Mouse (Mus musculus) megakaryocyte progenitor cell, adult 5-6 weeks (primary cell): Measurements from ENCODE around the gene Slc1a2. TPM values are rescaled to one million over a fixed set of nuclear protein-coding genes. Genes with fewer than 3 reads are reported as not detected.

Experiments
- ATAC-seq: replicated peaks from 2 replicates; pipeline ENCODE4 v1.8.0; 2016; ENCODE audit warnings: mild to moderate bottlenecking, moderate TSS enrichment, inconsistent platforms; ENCODE audit not compliant: poor library complexity
- total RNA-seq, 2 experiments: library from RNA; stranded (forward) in 1 of 2; stranded (reverse) in 1 of 2; fragments of 157-497, 149-512 nt in 1 of 2; fragments of 200-1000 nt in 1 of 2; gene quantifications; 2 replicates each; pipeline versions ENCODE4 v1.2.3 to v1.2.4; 2015 to 2017

Gene Slc1a2
- total RNA-seq, 2 experiments from 2014 or later = not detected

- no peak for ATAC-seq
Measured at GRCm38 (mm10) chr2:102663339-102663738, 4.9 kb downstream of the Slc1a2 start.

DNA sequence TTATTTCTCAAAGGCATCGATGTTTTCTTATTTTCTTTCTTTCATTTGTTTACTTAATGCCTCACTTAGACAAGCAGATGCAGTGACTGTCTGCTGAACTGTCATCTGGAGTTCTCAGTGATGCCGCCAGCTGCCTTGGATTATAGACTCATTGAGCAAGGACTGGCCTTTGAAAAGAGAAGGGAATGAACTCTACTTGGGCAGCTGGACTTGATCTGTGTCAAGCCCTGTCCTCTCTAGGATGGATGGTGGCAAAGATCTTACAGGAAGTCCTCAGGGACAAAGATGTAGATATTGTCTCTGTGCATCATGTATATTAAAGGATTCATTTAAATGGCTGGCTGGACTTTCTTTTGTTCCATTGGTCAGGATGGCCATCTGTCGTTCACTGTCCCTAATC is 5.4 kb downstream of the Slc1a2 start:
- no peak for ATAC-seq

DNA sequence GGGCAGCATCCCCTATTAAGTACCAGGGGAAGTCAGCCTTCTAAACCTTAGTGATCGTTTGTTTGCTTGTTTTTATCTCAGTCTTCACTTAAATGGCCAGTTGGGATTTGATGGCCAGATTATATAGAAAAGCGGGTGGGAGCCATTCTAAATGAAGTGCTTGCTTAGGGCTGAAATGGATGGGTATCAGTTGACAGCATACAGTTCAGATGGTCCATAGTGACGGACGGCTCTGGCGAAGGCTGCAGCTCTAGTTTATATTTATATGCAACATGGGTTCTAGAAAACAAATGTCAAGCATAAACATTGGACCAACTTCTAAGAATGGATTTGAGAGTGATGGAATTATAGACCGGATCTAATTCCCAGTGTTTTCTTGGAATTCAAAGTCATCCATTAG is 9.5 kb downstream of the Slc1a2 start:
- ATAC-seq = no peak

DNA sequence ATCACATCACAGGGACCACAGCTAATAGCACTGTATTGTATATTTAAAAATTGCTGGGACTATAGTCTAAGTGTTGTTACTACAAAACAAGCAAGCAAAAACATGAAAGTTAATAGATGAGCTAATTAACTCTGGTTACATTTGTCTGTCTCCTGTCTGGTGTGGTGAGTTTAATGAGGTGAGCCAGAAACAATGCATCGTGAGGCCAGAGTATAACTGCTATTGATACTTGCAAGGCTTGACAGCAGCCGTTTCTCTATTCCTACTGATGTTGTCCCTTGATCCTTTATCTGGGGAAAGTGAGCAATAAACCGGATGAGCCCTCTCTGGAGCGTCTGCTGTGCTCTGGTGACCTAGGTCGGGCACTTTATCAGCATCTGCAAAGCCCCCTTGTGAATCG is 11.1 kb downstream of the Slc1a2 start:
- ATAC-seq = no peak

DNA sequence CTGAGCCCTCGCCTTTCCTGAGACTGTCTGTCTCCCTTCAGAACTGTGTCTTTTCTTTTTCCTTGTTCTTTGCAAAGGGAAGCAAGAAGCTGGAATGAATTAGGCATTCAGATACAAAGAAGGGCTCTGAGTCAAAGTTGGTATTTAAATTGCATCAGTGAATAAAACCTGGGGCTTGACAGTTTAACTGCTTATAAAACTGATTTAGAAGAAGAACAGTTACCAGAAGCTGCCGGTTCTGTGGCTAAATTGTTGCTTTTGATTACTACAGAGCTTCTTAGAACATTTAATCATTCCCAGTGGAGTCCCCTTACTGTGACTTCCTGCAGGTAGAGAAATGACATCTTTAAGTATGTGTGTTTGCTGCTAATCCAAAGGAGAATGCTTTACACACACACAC is 16.1 kb downstream of the Slc1a2 start:
- no peak for ATAC-seq

DNA sequence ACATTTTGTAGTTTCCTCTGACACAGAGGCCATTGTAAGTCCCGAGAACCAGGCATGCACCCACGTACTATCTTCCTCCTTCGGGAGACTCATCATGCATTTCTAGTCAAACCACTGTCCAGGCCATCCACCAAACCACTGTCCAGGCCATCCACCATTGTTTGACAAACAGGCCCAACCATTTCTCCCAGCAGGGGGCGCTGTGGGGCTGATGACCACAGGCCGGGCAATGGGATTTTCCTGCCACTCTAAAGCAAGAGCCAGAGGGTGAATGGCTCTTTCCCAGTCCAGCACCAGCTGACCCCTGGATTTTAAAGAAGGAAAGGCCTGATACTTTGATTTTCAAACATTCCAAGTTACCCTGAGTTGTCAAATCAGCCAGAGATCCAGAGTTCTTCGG is 16.8 kb downstream of the Slc1a2 start:
- peak; percentile 69 for ATAC-seq

DNA sequence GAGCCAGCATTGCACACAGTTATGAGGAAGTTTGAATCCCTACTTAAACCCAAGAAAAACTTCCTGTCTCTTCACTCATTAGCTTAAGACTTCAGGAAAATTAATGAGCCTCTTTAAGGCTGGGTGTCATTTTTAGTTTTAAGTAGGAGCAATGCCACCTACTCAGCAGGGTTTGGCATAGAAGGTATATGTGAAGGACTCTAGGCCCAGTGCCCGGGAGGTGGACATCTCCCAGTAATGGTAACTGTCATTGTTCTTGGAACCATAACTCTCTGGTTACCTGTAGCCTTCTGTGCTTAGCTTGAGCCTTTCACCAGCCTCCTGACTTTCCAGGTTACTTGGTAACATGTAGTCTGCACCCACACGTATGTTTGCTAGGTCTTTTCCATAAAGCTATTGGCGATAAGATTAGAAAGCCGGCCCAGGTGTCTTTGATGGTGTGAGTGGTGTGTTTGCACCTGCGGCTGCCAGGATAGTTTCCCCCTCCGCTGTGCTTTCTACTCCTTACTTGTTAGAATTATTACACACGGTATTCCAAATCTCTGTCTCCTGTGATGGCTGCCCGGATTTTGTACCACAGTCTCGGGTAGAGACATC is 18.4 kb downstream of the Slc1a2 start:
- no peak for ATAC-seq

DNA sequence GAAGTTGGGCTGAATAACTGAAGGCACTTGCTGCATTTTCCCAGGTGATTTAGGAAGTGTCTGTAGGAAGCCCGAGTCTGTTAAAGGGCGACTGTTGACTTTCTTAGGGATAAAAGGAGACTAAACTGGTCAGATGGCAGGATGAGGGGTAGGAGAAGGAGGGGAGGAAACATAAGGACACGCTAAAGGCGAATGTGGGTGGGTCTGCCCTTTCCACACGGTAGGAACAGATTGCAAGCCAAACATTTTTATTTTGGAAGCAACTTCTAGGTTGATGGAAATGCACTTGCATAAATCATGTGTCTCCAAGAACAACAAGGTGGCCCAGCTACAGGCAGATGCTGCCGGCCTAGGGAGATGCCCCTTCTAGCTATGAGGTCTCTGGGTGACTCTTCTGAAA is 18.9 kb downstream of the Slc1a2 start:
- no peak for ATAC-seq

DNA sequence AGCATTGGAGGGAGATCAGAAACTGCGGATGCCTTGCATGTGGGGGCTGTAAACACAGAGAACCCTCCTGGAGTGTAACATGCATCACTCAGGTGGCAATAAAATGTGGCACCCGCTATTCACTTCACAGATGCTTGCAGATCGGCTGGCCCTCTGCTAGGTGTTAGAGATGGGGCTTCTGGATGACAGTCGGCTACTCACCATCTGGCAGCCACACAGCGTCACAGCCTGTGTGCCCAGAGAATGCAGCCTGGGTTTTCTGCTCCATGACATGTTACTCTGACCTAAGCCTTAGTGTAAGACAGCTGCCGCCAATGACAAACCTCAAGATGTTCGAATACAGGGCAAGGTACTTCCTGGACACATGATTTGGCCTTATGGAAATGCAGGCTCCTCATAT is 22.9 kb downstream of the Slc1a2 start:
- ATAC-seq = no peak

DNA sequence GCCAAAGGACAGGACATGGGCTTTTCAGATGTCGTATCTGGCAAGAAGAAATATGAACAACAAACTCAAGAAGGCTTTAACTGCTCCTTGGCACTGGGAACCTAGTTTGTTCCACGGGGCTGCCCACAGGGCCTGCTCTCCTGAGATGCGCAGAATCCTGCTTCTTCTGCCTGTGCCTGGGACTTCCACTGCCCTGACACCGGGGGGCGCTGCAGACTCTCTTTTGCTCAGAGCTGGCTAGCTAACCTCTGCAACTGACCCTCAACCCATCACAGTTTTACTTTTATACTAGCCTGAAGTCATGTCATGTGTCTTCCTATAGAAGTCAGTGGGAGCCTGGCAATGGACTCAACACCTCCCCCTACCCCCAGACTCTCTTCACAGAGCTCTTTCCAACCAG is 23.7 kb downstream of the Slc1a2 start:
- peak; percentile 89 for ATAC-seq

DNA sequence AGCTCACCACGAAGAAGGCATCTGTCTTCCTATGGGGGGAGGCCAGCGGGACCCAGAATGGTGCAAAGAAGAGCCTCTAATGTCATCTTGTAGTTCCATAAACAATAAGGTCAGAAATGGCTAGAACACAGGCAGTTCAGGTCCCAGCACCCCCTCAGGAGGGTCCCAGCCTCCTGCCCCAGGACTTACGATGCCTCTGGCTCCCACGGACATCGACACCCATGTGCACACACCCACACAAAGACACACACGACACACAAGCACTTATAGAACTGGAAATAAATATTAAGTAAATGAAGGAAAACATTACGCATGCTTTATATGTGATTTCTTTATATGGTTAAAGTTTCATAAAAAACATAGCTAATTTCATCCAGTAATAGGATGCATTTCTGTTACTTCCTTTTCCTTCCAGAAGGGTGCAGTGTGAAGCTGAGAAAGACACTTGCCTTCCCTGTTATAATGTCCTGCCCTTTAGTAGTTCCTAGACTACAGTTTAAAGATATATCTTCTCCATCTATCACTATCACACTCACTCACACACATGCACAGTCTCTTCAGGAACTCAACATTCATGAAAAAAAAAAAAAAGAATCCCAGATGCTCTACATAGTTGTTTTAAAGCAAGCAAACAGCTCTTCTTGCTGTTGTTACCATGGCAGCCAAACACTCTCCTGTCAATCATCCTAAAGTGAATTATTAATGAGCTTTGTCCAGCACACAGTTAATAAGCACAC is 27.1 kb downstream of the Slc1a2 start:
- peak; percentile 71 for ATAC-seq

- ATAC-seq = no peak
Measured at GRCm38 (mm10) chr2:102686108-102686450, 27.6 kb downstream of the Slc1a2 start.

DNA sequence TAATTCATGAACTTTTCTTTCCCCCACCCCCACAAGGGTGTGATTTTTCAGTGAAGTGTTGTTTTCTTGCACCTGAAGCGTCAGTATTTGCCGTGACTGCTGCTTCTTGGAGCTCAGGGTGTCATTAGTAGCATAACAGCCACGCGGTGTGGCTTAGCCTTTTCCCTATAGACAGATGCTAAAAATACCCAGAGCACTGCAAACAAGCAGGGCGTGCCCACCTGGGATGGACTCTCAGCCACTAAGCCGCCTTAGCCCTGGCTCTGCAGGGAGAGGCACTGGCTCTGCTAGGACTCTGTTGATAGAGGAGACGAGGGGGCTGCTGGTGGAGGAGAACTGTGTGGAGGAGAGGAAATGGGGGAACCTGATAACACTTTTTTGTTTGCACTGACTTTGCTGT is 35.1 kb downstream of the Slc1a2 start:
- no peak for ATAC-seq

DNA sequence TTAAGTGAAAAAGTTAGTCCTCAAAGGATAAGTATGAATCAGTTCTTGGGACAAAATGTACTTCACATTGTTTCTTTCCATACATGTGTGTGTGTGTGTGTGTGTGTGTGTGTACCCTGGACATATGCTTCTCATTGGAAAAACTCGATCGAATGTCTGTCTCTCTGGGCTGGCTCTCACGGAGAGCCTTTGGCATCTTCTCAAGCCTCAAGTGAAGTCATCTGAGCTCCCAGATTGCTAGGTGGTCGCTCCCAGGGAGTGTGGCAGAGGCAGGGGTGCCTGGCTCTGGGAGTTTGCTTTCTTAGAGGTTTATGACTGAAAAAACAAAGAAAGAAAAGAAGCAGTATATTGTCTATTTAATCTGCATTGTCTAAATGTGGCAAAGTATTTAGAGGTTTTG is 36.3 kb downstream of the Slc1a2 start:
- no peak for ATAC-seq

DNA sequence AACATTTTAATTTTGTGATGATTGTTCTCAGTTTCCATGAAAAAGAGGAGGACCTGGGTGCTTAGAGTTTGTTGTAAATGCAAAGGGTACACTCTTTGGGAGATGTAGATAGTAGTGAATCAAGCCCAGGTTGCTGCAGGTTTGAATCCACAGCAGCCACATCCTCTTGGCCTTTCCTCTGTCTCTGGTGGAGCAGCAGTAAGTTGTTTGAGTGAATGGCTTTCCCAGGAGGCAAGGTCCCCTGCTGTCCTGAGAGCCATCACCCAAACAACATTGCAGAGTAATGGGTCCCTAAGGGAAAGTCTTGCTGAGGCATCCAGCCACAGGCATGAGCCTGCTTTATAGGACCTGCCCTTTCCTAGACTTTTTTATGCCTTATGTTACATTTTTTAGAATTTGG is 37.1 kb downstream of the Slc1a2 start:
- ATAC-seq = no peak

DNA sequence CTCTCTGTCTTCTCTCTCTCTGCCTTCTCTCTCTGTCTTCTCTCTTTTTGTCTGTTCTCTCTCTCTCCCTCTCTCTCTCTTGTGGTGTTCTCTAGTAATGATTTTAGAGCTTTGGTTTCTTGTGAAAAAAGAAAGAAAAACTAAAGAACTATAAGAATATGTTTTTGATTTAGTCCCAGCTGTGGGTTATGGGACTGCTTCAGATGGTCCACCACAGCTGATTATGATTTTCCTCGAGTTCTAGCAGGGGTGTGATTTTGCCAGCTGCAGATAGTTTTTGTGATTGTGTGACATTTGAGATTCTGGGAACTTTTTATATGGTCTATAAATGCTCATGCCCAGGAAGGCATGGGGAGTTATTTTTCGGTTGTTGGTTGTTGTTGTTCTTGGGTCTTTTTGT is 39.3 kb downstream of the Slc1a2 start:
- ATAC-seq = no peak

DNA sequence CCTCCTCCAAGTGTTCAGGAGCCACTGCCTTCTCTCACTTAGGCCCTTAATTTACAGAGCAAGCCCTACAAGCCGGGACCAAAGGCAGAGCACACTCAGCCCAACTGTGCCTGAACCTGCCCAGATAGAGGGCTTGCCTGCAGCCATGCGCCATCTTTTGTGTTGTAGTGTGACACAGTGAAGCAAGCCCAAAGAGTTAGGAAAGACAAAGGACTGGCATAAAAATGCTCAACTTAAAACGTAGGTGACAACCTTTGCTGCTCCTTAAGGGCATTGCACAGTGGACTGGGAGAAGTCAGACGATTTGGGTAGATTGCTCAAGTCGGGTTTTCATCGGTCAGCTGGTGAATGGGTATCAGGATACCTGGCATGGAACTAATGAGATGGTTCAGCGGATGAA is 41.5 kb downstream of the Slc1a2 start:
- ATAC-seq = no peak

GRCm38 (mm10) chr2:102700695-102701094 is 42.2 kb downstream of the Slc1a2 start:
- no peak for ATAC-seq

GRCm38 (mm10) chr2:102701382-102701781 is 42.9 kb downstream of the Slc1a2 start:
- 0 out of 2 replicates have a peak, but pooled peaks have one; percentile 34 for ATAC-seq

DNA sequence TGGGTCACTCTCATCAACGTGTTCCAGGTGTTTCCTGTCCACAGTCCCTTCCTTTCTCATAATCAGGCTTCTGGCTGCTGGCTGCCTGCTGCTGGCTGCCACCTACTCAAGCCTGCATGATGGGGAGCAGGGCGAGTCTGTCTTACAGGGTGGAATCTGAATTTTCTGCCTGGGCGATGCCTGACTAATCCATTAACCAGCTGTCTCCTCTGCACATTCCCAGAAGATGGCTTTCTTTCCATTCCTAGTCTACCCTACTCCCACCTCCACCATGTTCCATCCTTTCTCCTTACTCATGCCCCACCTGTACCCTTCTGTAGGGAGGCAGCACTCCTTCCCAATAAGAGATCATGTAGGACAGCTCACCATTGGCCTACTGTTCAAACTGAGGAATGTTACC is 45.1 kb downstream of the Slc1a2 start:
- ATAC-seq = no peak

- ATAC-seq = no peak
Measured at GRCm38 (mm10) chr2:102704781-102705180, 46.3 kb downstream of the Slc1a2 start.

DNA sequence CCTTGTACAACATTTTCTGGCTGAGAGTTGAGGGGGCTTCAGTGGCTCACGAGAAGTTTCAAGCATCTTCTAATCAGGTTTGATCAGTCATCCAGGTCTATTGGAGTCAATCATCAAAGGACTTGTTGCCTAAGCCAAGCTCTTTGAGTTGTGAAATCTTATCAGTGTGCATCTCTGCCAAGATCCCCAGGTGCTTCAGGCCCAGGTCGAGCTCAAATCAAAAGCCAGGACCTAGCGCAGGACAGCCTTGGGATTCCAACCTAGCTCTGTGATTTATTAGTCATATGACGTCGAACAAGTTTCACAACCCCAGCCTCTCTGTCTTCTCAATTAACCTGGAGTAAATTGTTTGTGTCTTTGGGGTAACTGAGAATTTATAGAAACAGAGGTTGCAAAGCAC is 53.1 kb downstream of the Slc1a2 start:
- no peak for ATAC-seq

DNA sequence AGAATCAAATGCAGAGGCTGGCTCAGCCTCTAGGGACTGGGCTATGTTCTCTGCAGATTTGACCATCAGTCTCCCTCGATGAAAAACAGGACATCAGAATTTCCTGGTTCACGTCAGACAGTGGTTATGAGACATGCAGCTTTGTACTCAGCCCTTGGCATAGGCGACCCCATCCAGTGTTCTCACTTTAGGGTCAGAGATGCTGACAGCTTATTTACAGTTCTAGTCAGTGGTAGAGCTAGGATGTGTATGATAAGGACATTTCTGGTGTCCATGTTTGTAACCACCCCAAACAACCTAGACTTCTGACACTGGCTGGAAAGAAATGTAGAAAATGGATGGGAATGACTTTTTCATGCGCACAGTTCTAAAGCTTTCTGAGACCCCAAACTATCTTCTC is 53.6 kb downstream of the Slc1a2 start:
- no peak for ATAC-seq
